Mouse (Mus musculus): ENCODE data around the gene Mcat.
A peak's percentile ranks its signal among the peaks of the same experiment; 100 is the strongest.

Gene Mcat

GRCm38 (mm10) chr15:83535890-83536231, 27.7 kb downstream of the Mcat start:
- DNase-seq (ENCODE audit: low spot score): no peak

DNA sequence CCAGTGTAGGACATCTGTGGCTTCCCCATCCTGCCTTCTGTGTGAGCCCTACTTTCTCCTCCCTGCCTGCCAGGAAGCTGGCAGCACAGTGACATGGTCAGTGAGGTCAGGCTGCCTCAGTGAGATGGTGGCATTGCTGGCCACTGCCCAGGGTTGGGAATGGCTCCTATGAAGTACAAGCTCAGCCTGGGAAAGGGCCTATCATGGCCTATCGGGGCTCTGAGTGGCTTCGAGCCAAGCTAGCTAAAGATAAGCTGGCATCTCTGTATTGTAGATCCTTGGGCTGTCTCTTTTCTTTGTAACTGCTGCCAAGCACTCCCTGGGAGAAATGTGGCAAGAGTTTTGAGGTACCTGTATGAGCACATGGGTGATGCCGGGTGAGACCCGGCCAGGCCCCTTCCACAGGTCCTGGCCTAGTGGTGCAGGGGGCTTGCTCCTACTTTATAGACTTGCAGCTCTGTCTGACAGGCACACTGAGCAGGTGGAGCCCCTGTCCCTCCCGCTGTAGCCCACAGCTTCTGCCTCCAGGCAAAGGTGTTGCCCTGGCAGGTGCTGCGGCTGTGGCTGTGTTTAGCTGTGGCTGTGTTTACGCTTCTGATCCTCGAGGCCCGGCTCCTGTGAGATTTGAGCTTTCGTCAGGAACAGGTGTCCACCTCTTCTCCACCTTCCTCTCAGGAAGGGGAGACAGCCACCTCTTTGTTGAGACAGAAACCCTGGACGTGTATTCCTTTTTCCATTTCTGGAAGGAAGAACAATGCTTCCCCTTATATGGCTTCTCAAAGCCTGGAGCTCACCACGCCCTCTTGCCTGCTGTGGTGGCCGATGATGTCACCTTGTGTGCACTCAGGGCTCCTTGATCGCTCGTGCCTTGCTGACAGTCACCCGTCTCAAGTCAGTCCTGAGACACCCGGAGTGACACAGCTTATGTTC, 28.4 kb downstream of the Mcat start:
- no peak for DNase-seq (ENCODE audit: low spot score)

- DNase-seq (ENCODE audit: low spot score): no peak
These were observed 31.0 kb downstream of the Mcat start for GRCm38 (mm10) chr15:83532606-83533005.

DNA sequence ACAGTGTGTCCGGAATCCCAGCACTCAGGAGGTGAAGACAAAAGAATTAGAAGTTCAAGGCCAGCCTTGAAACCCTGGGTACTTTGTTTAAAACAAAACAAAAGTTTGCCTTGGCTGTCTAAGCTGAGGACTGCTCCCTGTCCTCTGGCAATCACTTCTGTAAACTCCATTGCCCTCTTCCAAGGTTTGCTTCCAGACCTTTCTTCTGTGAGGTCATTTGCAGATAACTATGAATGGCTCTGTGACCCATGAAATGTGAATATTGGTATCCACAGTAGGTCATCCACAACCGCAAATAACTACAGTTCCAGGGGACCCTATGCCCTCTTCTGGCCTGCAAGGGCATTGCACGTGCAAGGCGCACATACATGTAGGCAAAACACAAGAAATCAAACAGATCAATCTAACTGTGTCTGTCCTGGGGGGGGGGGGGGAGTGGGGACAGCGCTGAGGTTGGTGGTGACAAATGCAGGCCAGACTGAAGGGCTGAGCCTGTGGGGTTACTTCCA, 31.6 kb downstream of the Mcat start:
- no peak for DNase-seq (ENCODE audit: low spot score)

- DNase-seq (ENCODE audit: low spot score): no peak
These were observed 32.9 kb downstream of the Mcat start for GRCm38 (mm10) chr15:83530688-83531087.

GRCm38 (mm10) chr15:83530233-83530632, 33.4 kb downstream of the Mcat start:
- no peak for DNase-seq (ENCODE audit: low spot score)

GRCm38 (mm10) chr15:83529765-83530164, 33.8 kb downstream of the Mcat start:
- DNase-seq (ENCODE audit: low spot score): no peak

DNA sequence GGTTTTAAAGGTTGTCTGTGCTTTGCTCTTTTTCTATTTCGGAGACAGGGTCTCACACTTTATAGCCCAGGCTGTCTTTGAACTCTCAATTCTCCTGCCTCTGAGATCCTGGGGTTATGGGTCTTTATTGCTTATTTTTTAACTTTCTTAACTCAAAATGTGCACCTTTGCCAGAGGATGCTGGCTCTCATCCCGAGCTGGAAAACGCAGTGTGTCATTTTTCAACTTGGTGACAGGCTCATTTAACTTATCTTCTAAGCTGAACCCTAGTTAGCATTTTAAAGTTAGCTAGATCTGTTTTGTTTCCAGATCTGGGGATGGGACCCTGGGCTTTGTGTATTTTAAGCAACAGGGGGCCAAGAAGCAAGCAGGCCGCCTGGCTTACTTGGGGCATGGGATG, 34.7 kb downstream of the Mcat start:
- DNase-seq (ENCODE audit: low spot score): no peak

GRCm38 (mm10) chr15:83527747-83528146, 35.8 kb downstream of the Mcat start:
- no peak for DNase-seq (ENCODE audit: low spot score)

GRCm38 (mm10) chr15:83527092-83527437, 36.5 kb downstream of the Mcat start:
- no peak for DNase-seq (ENCODE audit: low spot score)

DNA sequence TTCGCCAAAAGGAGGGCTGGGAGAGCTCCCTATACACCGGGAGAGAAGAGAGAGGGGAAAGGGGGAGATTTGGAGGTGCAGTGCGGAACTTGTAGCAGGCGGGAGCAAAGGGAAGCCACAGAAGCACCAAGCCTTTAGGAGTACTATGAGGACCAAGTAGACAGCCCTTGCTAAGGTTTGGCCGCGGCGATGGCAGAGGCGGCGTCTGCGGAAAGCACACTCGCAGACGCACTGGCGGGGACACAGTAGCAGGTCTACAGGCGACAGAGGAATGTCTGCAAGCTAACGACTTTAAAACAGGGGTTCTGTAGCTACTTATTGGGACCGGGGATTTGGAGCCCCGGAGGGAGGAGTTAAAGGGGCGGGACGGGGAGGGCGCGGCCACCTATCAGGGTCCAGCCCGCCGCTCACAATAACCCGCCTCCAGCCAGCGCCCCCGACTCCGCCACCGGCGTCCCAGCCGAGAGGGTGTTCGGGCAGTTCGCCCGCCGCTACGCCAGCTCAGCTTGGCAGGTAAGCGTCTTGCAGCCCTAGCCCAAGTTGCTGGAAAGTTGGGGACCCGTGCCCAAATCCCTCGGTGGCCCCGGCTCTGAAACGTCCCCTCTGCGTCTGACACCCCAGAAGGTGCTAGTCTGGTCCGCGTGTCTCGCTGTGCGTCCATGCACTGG, 37.0 kb downstream of the Mcat start, which contains the start of gene Bik:
Gene Bik (plus strand): TSS at position 439 of the 668 bp plus-strand sequence.
- peak; percentile 24 for DNase-seq (ENCODE audit: low spot score)

- DNase-seq (ENCODE audit: low spot score): no peak
These were observed 39.3 kb downstream of the Mcat start for GRCm38 (mm10) chr15:83524333-83524729.

- DNase-seq (ENCODE audit: low spot score): no peak
These were observed 39.8 kb downstream of the Mcat start for GRCm38 (mm10) chr15:83523638-83524332.

- no peak for DNase-seq (ENCODE audit: low spot score)
These were observed 40.4 kb downstream of the Mcat start for GRCm38 (mm10) chr15:83523196-83523595.

- no peak for DNase-seq (ENCODE audit: low spot score)
These were observed 42.7 kb downstream of the Mcat start for GRCm38 (mm10) chr15:83520861-83521382.

GRCm38 (mm10) chr15:83518215-83519048, 45.2 kb downstream of the Mcat start:
- DNase-seq (ENCODE audit: low spot score): no peak

DNA sequence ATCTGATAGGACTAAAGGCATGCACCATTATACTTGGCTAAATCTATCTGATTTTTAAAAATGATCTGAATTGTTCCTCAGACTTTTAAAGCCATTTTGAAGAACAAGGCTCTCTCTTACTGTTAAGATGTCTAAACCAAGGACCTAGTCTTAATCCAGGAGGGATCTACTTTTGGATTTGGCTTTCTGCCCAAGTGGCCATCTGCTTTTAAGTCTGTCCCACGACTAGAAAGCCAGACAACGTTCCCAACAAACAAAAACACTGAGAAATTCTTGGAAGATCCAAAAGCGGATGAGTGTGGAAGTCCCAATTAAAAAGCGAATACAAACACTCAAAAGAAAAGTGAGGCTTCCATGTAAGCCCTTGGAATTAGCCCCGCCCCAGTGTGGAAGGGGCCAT, 48.6 kb downstream of the Mcat start:
- DNase-seq (ENCODE audit: low spot score): no peak

DNA sequence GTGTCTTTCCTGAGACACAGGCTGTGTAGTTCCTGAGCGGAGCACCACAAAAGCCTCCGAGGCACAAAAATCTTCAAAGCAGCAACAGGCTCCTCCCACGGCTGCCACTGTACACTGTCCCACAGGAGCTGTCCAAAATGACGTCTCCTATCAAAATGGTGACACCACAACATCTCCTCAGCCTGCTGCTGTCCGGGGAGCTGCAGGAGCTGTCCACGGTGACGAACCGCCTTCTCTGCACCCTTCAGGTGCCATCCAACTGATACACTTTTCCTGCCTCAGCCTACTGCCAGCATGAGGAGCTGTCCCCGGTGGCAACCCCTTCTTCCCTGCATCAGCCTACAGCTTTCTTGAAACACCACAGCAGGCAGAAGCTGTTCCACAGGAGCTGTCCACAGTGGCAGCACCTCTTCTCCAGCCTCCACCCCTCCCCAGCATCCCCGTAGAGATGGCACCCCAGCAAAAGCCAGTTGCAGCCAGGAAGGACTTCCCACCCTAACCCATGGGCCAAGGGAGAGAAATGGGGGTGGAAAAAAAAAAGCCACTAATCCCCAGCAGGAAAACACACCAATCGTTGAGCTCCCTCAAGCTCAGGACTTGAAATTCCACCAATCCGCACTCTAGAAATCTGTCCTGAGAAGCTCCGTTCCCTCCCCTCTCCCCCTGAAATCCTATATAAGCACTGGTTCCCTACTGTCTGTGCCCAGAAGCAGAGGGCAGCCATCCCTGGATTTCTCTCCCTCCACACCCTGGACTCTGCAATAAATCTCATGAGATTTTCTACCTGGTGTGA, 50.9 kb downstream of the Mcat start:
- DNase-seq (ENCODE audit: low spot score): no peak

GRCm38 (mm10) chr15:83510805-83511405, 52.7 kb downstream of the Mcat start, which contains the start of gene Ttll1:
Gene Ttll1, minus strand, starts transcription at chr15:83510893.
- peak; percentile 78 for DNase-seq (ENCODE audit: low spot score)

All from urinary bladder, postnatal 10 days (tissue).